Mouse (Mus musculus) hindbrain, postnatal 0 days (tissue): ENCODE measurements at regions not wholly inside any gene's neighbourhood (a gene's known extent, or its start where the extent isn't known, plus 50 kb on each side); places are given as distances from the start of the nearest gene placed in this dataset.
A peak's percentile ranks its signal among the peaks of the same experiment; 100 is the strongest.

Experiments used
- ATAC-seq: fragments of 200-750 bp; cut with Nextera tagmentation; 2 replicates; pipeline ENCODE4 v1.8.0; 2017; ENCODE audit warnings: mild to moderate bottlenecking, moderate TSS enrichment, moderate library complexity
- DNase-seq: peaks from one replicate; pipeline ENCODE4 v3.0.0-alpha.2; 2015; ENCODE audit warnings: low spot score
- H3K27ac ChIP-seq: fragments of 300-500 bp; sonication (generic); 2 replicates; pipeline ENCODE4 v1.5.1; 2014; ENCODE audit warnings: mild to moderate bottlenecking
- H3K27me3 ChIP-seq: fragments of 300-500 bp; sonication (generic); 2 replicates; pipeline ENCODE4 v1.6.1; 2014; ENCODE audit warnings: low read length, mixed read lengths; ENCODE audit not compliant: insufficient read depth
- H3K36me3 ChIP-seq: fragments of 300-500 bp; sonication (generic); 2 replicates; pipeline ENCODE4 v1.6.1; 2014; ENCODE audit warnings: low read length, mixed read lengths; ENCODE audit not compliant: insufficient read depth
- H3K4me1 ChIP-seq: fragments of 300-500 bp; sonication (generic); 2 replicates; pipeline ENCODE4 v1.6.1; 2014; ENCODE audit warnings: antibody characterized with exemption, low read length, mixed read lengths; ENCODE audit not compliant: insufficient read depth
- H3K4me2 ChIP-seq: fragments of 300-500 bp; sonication (generic); 2 replicates; pipeline ENCODE4 v1.6.1; 2014; ENCODE audit warnings: low read depth, mild to moderate bottlenecking, low read length, moderate library complexity, mixed read lengths
- H3K4me3 ChIP-seq: fragments of 300-500 bp; sonication (generic); 2 replicates; pipeline ENCODE4 v1.5.1; 2014; ENCODE audit warnings: low read length
- H3K9ac ChIP-seq: fragments of 300-500 bp; sonication (generic); replicated peaks from 2 replicates; pipeline ENCODE4 v1.6.1; 2014; ENCODE audit warnings: mild to moderate bottlenecking, low read length, moderate library complexity, mixed read lengths
- H3K9me3 ChIP-seq: fragments of 300-500 bp; sonication (generic); 2 replicates; pipeline ENCODE4 v1.6.1; 2016; ENCODE audit warnings: low read length, mixed read lengths
- CTCF ChIP-seq: IDR thresholded peaks from 2 replicates; pipeline ENCODE4 v1.5.1; 2016; ENCODE audit warnings: antibody characterized with exemption, control low read depth, low read depth
- WGBS: fragments of 180-500 bp; shearing (Covaris S2); extraction: QIAGEN DNeasy Blood & Tissue Kit; methylation state at CpG from one replicate; pipeline ENCODE4 v1.1.7; 2014; 5-methylcytosine and 5-hydroxymethylcytosine counted together

DNA sequence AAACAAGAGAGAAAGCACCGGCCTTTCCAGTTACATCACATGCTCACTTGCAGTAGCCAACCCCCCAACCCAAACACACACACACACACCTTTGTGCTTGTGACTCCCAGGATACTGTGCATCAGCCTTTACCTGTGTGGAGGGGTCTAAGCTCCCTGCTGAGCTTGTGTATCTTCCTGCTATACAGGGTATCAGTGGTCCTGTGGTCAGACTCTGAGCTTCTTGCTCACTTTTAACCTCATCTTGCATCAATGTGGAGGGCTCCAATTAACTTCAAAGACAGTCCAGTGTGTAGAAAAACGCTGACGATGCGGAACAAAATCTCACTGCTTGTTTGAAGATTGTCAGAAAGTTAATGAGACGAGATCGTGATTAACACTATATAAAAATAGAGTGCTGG is 71.4 kb upstream of the Gypa start:
- H3K27ac ChIP-seq: no peak overlapping the region
- DNase-seq: no peak
- no peak overlapping the region for H3K4me3 ChIP-seq
- H3K4me1 ChIP-seq: no peaks in the 10 kb centered on the region
- no peak for TF ChIP-seq CTCF
- H3K36me3 ChIP-seq: no peaks in the 10 kb centered on the region
- H3K9ac ChIP-seq: no peak overlapping the region
- no peak for ATAC-seq
- 79% methylated on average over 6 of the region's 6 CpGs for WGBS
- no peak overlapping the region for H3K4me2 ChIP-seq
- no peaks in the 10 kb centered on the region for H3K9me3 ChIP-seq
- H3K27me3 ChIP-seq: no peaks in the 10 kb centered on the region

GRCm38 (mm10) chr8:80416121-80416520 is 77.5 kb upstream of the Gypa start:
- 92% methylated on average over 4 of the region's 4 CpGs for WGBS
- Histone ChIP-seq H3K4me1 (no peaks in the 10 kb centered on the region), H3K4me3 (no peak overlapping the region), H3K9me3 (no peaks in the 10 kb centered on the region), H3K4me2 (no peak overlapping the region), H3K27ac (no peak overlapping the region), H3K27me3 (no peaks in the 10 kb centered on the region), H3K9ac (no peak overlapping the region), H3K36me3 (no peaks in the 10 kb centered on the region)
- DNase-seq (no peak), ATAC-seq (no peak)
- no peak for TF ChIP-seq CTCF

GRCm38 (mm10) chr8:80399594-80400207 is 93.9 kb upstream of the Gypa start:
- H3K27me3 ChIP-seq: no peaks in the 10 kb centered on the region
- no peak overlapping the region for H3K27ac ChIP-seq
- H3K4me2 ChIP-seq: no peak overlapping the region
- H3K4me3 ChIP-seq: no peak overlapping the region
- no peak for DNase-seq
- H3K36me3 ChIP-seq: no peaks in the 10 kb centered on the region
- H3K4me1 ChIP-seq: no peaks in the 10 kb centered on the region
- 81% methylated on average over 2 of the region's 2 CpGs for WGBS
- ATAC-seq: no peak
- no peak for TF ChIP-seq CTCF
- H3K9ac ChIP-seq: no peak overlapping the region
- no peaks in the 10 kb centered on the region for H3K9me3 ChIP-seq

GRCm38 (mm10) chr8:80395010-80395409 is 98.6 kb upstream of the Gypa start:
- TF ChIP-seq CTCF: no peak
- Histone ChIP-seq H3K4me1 (no peaks in the 10 kb centered on the region), H3K36me3 (no peaks in the 10 kb centered on the region), H3K4me3 (no peak overlapping the region), H3K27ac (no peak overlapping the region), H3K9ac (no peak overlapping the region), H3K4me2 (no peak overlapping the region), H3K9me3 (no peaks in the 10 kb centered on the region), H3K27me3 (no peaks in the 10 kb centered on the region)
- WGBS: 64% methylated on average over 5 of the region's 5 CpGs
- ATAC-seq: no peak
- no peak for DNase-seq

DNA sequence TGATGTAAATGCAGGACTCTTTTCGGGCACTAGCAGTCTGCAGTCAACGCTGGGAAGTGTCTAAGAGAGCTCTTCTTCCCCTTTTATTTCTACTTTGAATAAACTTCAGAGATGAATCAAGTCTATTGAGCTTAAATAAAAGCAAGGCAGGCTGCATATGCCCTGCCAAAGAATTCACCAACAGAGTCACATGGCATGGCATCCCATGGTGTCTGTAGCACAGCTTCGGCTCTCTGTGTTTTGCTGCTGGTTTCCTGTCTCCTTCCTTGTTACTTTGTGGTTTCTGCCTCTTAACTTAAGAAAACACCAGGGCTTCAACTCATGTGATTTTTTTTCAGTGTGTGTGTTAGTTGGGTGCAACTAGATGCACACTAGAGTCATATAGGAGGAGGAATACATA is 100.5 kb upstream of the Gypa start:
- H3K4me3 ChIP-seq: no peak overlapping the region
- no peak overlapping the region for H3K9ac ChIP-seq
- TF ChIP-seq CTCF: no peak
- no peak overlapping the region for H3K4me2 ChIP-seq
- no peaks in the 10 kb centered on the region for H3K4me1 ChIP-seq
- H3K9me3 ChIP-seq: no peaks in the 10 kb centered on the region
- 43% methylated on average over 3 of the region's 3 CpGs for WGBS
- H3K27me3 ChIP-seq: no peaks in the 10 kb centered on the region
- ATAC-seq (0 out of 2 replicates have a peak, but pooled peaks have one; percentile 70), DNase-seq (peak; percentile 9)
- H3K36me3 ChIP-seq: no peaks in the 10 kb centered on the region
- no peak overlapping the region for H3K27ac ChIP-seq

- H3K27me3 ChIP-seq: no peaks in the 10 kb centered on the region
- DNase-seq (no peak), ATAC-seq (no peak)
- H3K27ac ChIP-seq: no peak overlapping the region
- H3K4me3 ChIP-seq: no peak overlapping the region
- 90% methylated on average over 2 of the region's 2 CpGs for WGBS
- no peak overlapping the region for H3K4me2 ChIP-seq
- H3K4me1 ChIP-seq: no peaks in the 10 kb centered on the region
- no peaks in the 10 kb centered on the region for H3K36me3 ChIP-seq
- H3K9ac ChIP-seq: no peak overlapping the region
- no peak for TF ChIP-seq CTCF
- H3K9me3 ChIP-seq: no peaks in the 10 kb centered on the region
These were observed 124.4 kb upstream of the Gypa start for GRCm38 (mm10) chr8:80369221-80369620.

- Histone ChIP-seq H3K27ac (no peak overlapping the region), H3K9ac (no peak overlapping the region), H3K9me3 (no peaks in the 10 kb centered on the region), H3K4me2 (no peak overlapping the region), H3K27me3 (no peaks in the 10 kb centered on the region), H3K4me3 (no peak overlapping the region), H3K4me1 (no peaks in the 10 kb centered on the region), H3K36me3 (no peaks in the 10 kb centered on the region)
- ATAC-seq (no peak), DNase-seq (no peak)
- 85% methylated on average over 7 of the region's 7 CpGs for WGBS
- TF ChIP-seq CTCF: no peak
These were observed 129.5 kb upstream of the Gypa start for GRCm38 (mm10) chr8:80364059-80364458.
